Mouse (Mus musculus): ENCODE results near the gene Il2rb. TPM values are rescaled to one million over a fixed set of nuclear protein-coding genes. Genes with fewer than 3 reads are reported as not detected.

The Il2rb gene
- polyA plus RNA-seq, 1 experiment from 2014 or later = not detected

- peak; percentile 57 for DNase-seq (ENCODE audit: low spot score)
- Histone ChIP-seq H3K4me3 (no peak overlapping the region), H3K4me1 (peaks cover 32% of the 10 kb centered on the region), H3K9me3 (no peaks in the 10 kb centered on the region), H3K27me3 (replicated peaks; ENCODE audit: low read depth, poor library complexity, severe bottlenecking) (no peaks in the 10 kb centered on the region; the same call in 1 of the 2 replicates), H3K27ac (replicated peaks) (peak overlapping the region; percentile 86), H3K36me3 (replicated peaks) (no peaks in the 10 kb centered on the region)
- 49% methylated on average over 7 of the region's 7 CpGs for WGBS
These were observed 45.2 kb downstream of the Il2rb start for GRCm38 (mm10) chr15:78449694-78450418.

GRCm38 (mm10) chr15:78449131-78449530 is 45.9 kb downstream of the Il2rb start:
- Histone ChIP-seq H3K4me3 (no peak overlapping the region), H3K4me1 (peaks cover 32% of the 10 kb centered on the region), H3K27me3 (replicated peaks; ENCODE audit: low read depth, poor library complexity, severe bottlenecking) (no peaks in the 10 kb centered on the region; the same call in 1 of the 2 replicates), H3K27ac (replicated peaks) (peak overlapping the region; percentile 86), H3K9me3 (no peaks in the 10 kb centered on the region), H3K36me3 (replicated peaks) (no peaks in the 10 kb centered on the region)
- DNase-seq (ENCODE audit: low spot score) = no peak
- WGBS = 62% methylated on average over 6 of the region's 6 CpGs

- Histone ChIP-seq H3K27ac (replicated peaks) (peak overlapping the region; percentile 86), H3K4me1 (peaks cover 32% of the 10 kb centered on the region), H3K4me3 (peak overlapping the region; percentile 51), H3K9me3 (no peaks in the 10 kb centered on the region), H3K27me3 (replicated peaks; ENCODE audit: low read depth, poor library complexity, severe bottlenecking) (no peaks in the 10 kb centered on the region; the same call in 1 of the 2 replicates), H3K36me3 (replicated peaks) (no peaks in the 10 kb centered on the region)
- WGBS = 1% methylated on average over 22 of the region's 22 CpGs
- peak; percentile 96 for DNase-seq (ENCODE audit: low spot score)
These were observed 47.1 kb downstream of the Il2rb start for GRCm38 (mm10) chr15:78447746-78448535.

GRCm38 (mm10) chr15:78447121-78447520 is 48.0 kb downstream of the Il2rb start:
- Histone ChIP-seq H3K9me3 (no peaks in the 10 kb centered on the region), H3K4me1 (peaks cover 32% of the 10 kb centered on the region), H3K36me3 (replicated peaks) (no peaks in the 10 kb centered on the region), H3K27ac (replicated peaks) (peak overlapping the region; percentile 44), H3K27me3 (replicated peaks; ENCODE audit: low read depth, poor library complexity, severe bottlenecking) (no peaks in the 10 kb centered on the region; the same call in 1 of the 2 replicates), H3K4me3 (no peak overlapping the region)
- 50% methylated on average over 7 of the region's 7 CpGs for WGBS
- no peak for DNase-seq (ENCODE audit: low spot score)

- DNase-seq (ENCODE audit: low spot score) = no peak
- Histone ChIP-seq H3K4me1 (peaks cover 30% of the 10 kb centered on the region), H3K27ac (replicated peaks) (no peak overlapping the region), H3K36me3 (replicated peaks) (no peaks in the 10 kb centered on the region), H3K27me3 (replicated peaks; ENCODE audit: low read depth, poor library complexity, severe bottlenecking) (no peaks in the 10 kb centered on the region), H3K4me3 (no peak overlapping the region), H3K9me3 (no peaks in the 10 kb centered on the region)
- WGBS = 63% methylated on average over 6 of the region's 6 CpGs
These were observed 51.2 kb downstream of the Il2rb start for GRCm38 (mm10) chr15:78443857-78444256.

- DNase-seq (ENCODE audit: low spot score) = no peak
- Histone ChIP-seq H3K4me3 (no peak overlapping the region), H3K9me3 (no peaks in the 10 kb centered on the region), H3K27me3 (replicated peaks; ENCODE audit: low read depth, poor library complexity, severe bottlenecking) (peaks cover 10% of the 10 kb centered on the region), H3K36me3 (replicated peaks) (no peaks in the 10 kb centered on the region), H3K27ac (replicated peaks) (no peak overlapping the region), H3K4me1 (peaks cover 37% of the 10 kb centered on the region)
- 88% methylated on average over 19 of the region's 19 CpGs for WGBS
These were observed 52.8 kb downstream of the Il2rb start for GRCm38 (mm10) chr15:78442231-78442630.

- DNase-seq (ENCODE audit: low spot score) = no peak
- no peak overlapping the region for H3K4me3 ChIP-seq
- H3K36me3 ChIP-seq (replicated peaks) = peaks cover 20% of the 10 kb centered on the region
- H3K4me1 ChIP-seq = peaks cover 66% of the 10 kb centered on the region
- no peaks in the 10 kb centered on the region for H3K9me3 ChIP-seq
- 64% methylated on average over 9 of the region's 9 CpGs for WGBS
- no peak overlapping the region; the same call in 1 of the 2 replicates for H3K27ac ChIP-seq (replicated peaks)
- H3K27me3 ChIP-seq (replicated peaks; ENCODE audit: low read depth, poor library complexity, severe bottlenecking) = peaks cover 31% of the 10 kb centered on the region
These were observed 56.1 kb downstream of the Il2rb start for GRCm38 (mm10) chr15:78438973-78439372.

GRCm38 (mm10) chr15:78438505-78438904 is 56.6 kb downstream of the Il2rb start:
- WGBS = 48% methylated on average over 8 of the region's 8 CpGs
- Histone ChIP-seq H3K4me1 (peaks cover 69% of the 10 kb centered on the region), H3K9me3 (no peaks in the 10 kb centered on the region), H3K27me3 (replicated peaks; ENCODE audit: low read depth, poor library complexity, severe bottlenecking) (peaks cover 31% of the 10 kb centered on the region), H3K36me3 (replicated peaks) (peaks cover 25% of the 10 kb centered on the region), H3K27ac (replicated peaks) (no peak overlapping the region; the same call in 1 of the 2 replicates), H3K4me3 (no peak overlapping the region)
- DNase-seq (ENCODE audit: low spot score) = no peak

GRCm38 (mm10) chr15:78438018-78438394 is 57.1 kb downstream of the Il2rb start:
- DNase-seq (ENCODE audit: low spot score) = no peak
- Histone ChIP-seq H3K4me1 (peaks cover 72% of the 10 kb centered on the region), H3K27ac (replicated peaks) (peak overlapping the region; percentile 81; the same call in 1 of the 2 replicates), H3K4me3 (0 out of 2 replicates have a peak overlapping the region, but pooled peaks have one; percentile 52), H3K9me3 (no peaks in the 10 kb centered on the region), H3K36me3 (replicated peaks) (peaks cover 30% of the 10 kb centered on the region), H3K27me3 (replicated peaks; ENCODE audit: low read depth, poor library complexity, severe bottlenecking) (peaks cover 31% of the 10 kb centered on the region)
- WGBS = 38% methylated on average over 4 of the region's 4 CpGs

GRCm38 (mm10) chr15:78437237-78438017 is 57.6 kb downstream of the Il2rb start:
- Histone ChIP-seq H3K36me3 (replicated peaks) (peaks cover 35% of the 10 kb centered on the region), H3K27ac (replicated peaks) (peak overlapping the region; percentile 81), H3K4me3 (peak overlapping the region; percentile 52), H3K27me3 (replicated peaks; ENCODE audit: low read depth, poor library complexity, severe bottlenecking) (peaks cover 31% of the 10 kb centered on the region), H3K4me1 (peaks cover 77% of the 10 kb centered on the region), H3K9me3 (no peaks in the 10 kb centered on the region)
- 11% methylated on average over 23 of the region's 23 CpGs for WGBS
- peak; percentile 67 for DNase-seq (ENCODE audit: low spot score)

- WGBS = 6% methylated on average over 32 of the region's 32 CpGs
- H3K27me3 ChIP-seq (replicated peaks; ENCODE audit: low read depth, poor library complexity, severe bottlenecking) = peaks cover 31% of the 10 kb centered on the region
- DNase-seq (ENCODE audit: low spot score) = peak; percentile 79
- peaks cover 82% of the 10 kb centered on the region for H3K4me1 ChIP-seq
- H3K9me3 ChIP-seq = no peaks in the 10 kb centered on the region
- H3K4me3 ChIP-seq = peak overlapping the region; percentile 52
- H3K27ac ChIP-seq (replicated peaks) = peak overlapping the region; percentile 81
- peaks cover 44% of the 10 kb centered on the region for H3K36me3 ChIP-seq (replicated peaks)
These were observed 58.5 kb downstream of the Il2rb start for GRCm38 (mm10) chr15:78436380-78437192.

Measured in embryonic facial prominence, embryonic 10.5 days (tissue).